Mouse (Mus musculus) kidney, adult 11 months (tissue): ENCODE measurements around the gene Dmrt3.

ENCODE experiments used
- DNase-seq: peaks from one replicate; pipeline ENCODE4 v3.0.0; 2022

Dmrt3 gene

GRCm38 (mm10) chr19:25622291-25623251 lies 12.5 kb downstream of the Dmrt3 start:
- DNase-seq = peak; percentile 38

DNA sequence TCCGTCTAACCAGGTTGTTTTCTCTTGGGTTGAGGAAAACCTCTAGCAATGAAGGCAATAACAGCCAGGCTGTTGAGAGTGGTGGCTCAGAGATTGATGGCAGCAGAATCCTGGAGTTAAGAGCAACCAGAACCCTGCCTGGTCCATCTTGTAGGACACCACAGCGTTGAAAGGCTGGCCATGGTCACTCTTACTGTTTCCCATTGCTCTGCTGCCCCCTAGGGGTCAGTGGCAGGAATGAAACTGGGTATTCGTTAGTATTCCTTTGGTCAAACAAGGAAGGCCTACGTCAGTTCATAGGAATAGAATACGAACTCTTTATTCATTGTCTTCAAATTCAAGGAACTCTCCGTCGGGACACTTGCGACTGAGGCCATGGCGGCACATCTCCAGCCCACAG lies 18.4 kb downstream of the Dmrt3 start:
- DNase-seq = peak; percentile 30

- DNase-seq = no peak
Observed at GRCm38 (mm10) chr19:25635119-25635518, 25.0 kb downstream of the Dmrt3 start.

DNA sequence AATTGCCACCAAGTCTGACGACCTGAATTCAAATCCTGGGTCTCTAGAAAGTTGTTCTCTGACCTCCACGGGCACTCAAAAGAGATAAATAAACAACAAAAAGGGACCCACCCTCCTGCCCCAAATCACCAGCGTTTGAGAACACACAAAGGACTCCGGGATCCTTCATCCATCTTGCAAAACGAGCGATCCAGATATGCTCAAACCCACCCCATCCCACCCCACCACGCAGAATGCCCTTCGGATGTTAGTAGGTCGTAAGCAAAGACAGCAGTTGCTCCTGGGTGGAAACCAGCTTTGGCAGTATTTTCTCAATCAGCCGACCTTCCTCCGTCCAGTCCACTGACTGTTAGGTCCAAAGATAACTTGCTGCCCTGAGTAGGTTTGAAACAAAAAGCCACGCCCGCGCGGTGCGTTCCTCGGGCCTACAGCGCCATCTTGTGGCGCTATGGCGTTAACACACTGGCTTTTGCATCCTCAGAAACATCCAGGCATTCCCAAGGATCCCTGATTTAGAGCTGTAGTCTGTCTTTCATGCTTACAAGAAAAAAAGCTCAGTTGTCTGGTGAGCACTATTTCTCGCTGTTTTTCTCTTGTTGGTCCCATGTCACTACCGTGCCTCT lies 25.6 kb downstream of the Dmrt3 start:
- peak; percentile 39 for DNase-seq

DNA sequence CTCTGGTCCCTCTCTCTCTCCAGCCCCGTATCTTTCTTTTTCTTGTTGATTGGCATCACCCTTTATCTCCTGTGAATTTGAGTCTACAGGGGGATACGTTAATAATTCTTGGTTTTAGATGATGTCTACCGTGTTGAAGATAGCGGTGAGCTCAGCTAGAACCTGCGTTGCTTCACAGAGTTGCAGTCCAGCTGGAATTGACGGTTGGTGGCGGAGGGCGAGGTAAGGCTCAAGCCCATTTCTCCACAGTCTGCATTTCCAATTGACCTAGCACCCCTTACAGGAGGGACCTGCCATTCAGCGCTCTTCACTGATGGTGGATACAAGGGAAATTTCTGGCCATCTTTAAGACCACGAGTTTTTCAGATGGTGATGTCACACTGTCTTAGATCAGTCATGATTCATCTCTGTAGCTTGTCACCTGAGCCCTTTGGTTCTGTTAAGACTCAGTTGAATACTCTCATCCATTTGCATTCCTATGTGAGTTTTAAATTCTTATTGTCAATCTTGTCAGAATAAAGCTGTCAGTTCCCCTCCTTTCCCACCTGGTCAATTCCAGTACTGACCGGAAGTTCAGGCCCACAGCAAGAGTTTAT lies 28.8 kb downstream of the Dmrt3 start:
- no peak for DNase-seq

DNA sequence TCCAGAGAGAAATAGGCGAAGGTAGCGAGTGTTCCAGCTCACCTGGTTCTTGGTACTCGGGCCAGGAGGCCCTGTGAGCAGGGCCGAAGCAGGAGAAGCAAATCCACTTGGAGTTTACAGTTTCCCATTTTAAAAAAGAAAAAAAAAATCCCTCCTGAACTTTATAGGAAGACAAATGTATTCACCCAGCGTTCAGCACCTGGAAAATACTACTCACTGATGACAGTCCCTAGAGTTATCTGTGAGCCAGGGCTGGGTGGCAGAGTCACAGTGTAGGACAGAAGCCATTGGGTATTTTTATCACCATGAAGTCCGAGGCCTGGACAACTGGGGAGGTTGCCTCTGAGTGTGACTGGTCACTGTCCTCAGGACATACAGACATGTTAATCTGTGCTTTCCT lies 31.7 kb downstream of the Dmrt3 start:
- DNase-seq = no peak

DNA sequence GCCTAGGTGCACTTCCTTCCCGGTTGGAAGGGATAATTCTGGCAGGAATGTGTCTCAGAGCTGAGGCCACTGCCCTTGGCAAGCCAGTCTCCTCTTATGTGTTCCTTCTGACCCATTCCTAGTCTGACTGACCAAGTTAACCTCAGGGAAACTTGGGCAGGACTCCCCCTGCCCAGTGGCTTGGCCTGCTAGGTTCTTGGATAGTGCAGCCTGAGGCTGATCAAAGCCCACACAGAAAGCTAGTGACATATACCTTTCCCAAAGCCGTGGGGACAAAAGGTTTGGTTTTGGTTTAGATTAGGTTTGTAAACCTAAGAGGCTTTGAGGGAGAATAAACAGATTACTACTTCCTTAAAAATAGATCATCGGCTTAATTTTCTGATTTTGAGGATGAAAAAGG lies 37.0 kb downstream of the Dmrt3 start:
- DNase-seq = no peak

GRCm38 (mm10) chr19:25648701-25649100 lies 38.6 kb downstream of the Dmrt3 start:
- no peak for DNase-seq

GRCm38 (mm10) chr19:25650474-25650873 lies 40.4 kb downstream of the Dmrt3 start:
- DNase-seq = no peak

DNA sequence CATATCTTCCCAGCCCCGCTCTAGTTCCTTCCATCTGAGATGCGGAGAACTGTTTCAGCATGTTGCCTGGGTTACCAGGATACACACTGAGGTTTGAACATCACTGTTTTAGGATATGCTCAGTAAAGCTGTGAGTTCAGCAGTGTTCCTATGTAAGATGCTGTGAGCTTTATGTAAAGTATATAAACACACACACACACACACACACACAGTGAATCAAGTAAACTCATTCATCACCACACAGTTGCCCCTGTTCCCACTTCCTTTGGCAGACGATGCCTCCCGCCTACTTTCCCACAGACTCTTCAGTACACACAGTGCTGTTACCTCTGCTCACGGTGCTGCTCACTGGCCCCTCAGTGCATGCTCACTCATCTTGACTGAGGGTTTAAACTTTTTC lies 42.5 kb downstream of the Dmrt3 start:
- DNase-seq = no peak

GRCm38 (mm10) chr19:25654034-25654749 lies 44.1 kb downstream of the Dmrt3 start:
- no peak for DNase-seq

GRCm38 (mm10) chr19:25665486-25666339 lies 55.6 kb downstream of the Dmrt3 start:
- DNase-seq = no peak

DNA sequence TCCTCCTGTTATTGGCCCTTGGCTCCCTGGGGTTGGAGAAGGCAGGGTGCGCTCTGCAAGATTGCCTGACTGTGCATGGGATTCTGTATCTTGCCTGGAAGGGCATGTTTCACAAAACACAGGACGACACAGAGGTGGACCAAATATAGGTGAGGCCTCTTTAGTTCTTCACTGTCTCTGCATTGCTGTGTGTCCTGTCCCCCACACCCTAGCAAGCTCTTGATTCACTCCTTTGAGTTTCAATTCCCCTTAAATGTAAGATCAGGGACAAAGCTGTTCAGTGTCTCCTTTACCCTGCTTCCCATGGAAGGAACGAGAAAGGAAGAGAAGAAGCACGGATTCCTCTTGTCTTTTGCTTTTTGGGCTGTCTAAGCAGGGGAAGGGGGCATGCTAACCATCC lies 57.7 kb downstream of the Dmrt3 start:
- DNase-seq = no peak

GRCm38 (mm10) chr19:25669593-25670248 lies 59.6 kb downstream of the Dmrt3 start:
- DNase-seq = no peak

DNA sequence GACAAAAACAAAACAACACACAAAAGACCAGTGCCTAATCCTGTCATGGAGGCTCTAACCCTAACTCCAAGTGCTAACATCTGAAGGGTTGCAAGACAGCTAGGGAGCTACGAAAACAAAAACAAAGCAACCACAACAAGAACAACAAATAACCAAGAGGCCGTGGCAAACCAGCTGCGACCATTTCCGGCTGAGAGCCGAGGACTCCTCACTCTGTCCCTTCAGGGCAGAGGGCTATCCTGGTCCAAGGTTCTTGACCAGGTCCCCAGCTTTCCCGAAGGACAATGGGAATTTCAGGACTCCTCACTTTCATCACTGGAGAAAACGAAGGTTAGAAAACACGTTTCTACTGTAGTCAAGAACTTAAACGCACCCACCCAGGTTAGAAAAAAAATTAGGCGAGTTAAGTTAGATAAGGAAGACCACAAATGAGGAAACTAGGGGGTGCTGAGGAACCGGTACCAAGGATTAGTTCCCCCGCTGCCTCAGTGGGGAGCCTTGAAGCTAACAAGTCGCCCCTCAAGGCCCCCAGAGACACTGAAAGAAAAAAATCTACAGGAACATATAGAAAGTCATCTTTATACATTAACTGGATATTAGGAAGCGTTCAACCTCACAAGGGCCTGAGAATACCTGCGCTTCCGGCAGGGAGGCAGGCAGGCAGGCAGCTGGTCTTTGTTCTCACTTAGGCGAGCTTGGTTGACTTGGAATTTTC lies 60.6 kb downstream of the Dmrt3 start:
- no peak for DNase-seq

DNA sequence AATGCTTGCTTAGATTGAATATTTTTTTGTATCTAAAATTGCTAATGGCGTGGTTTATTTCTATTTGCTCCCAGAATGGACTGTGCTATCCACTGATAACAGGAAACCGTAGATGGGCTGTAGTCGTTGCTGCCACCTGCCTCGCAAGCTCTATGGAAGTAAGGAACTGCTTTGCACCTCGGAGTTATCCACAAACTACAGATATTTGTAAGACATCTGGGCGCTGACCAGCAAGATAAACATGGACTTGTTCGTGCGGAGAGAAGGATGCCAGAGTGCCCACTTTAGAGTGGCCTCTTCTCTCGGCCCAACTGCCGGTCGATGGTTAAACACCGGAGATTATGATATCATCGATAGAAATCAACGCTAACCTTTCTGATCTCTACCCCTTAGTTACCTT lies 61.6 kb downstream of the Dmrt3 start:
- DNase-seq = no peak

GRCm38 (mm10) chr19:25672101-25672950 lies 62.2 kb downstream of the Dmrt3 start, which contains the start of gene Dmrt2:
TSS of gene Dmrt2 (plus strand) at chr19:25672411.
- DNase-seq = peak; percentile 13
